Mouse (Mus musculus): ENCODE data around the gene Sv2b. TPM values are rescaled to one million over a fixed set of nuclear protein-coding genes. Genes with fewer than 3 reads are reported as not detected.

Sv2b gene
- polyA plus RNA-seq, 1 experiment from 2014 or later: 1.2 TPM

DNA sequence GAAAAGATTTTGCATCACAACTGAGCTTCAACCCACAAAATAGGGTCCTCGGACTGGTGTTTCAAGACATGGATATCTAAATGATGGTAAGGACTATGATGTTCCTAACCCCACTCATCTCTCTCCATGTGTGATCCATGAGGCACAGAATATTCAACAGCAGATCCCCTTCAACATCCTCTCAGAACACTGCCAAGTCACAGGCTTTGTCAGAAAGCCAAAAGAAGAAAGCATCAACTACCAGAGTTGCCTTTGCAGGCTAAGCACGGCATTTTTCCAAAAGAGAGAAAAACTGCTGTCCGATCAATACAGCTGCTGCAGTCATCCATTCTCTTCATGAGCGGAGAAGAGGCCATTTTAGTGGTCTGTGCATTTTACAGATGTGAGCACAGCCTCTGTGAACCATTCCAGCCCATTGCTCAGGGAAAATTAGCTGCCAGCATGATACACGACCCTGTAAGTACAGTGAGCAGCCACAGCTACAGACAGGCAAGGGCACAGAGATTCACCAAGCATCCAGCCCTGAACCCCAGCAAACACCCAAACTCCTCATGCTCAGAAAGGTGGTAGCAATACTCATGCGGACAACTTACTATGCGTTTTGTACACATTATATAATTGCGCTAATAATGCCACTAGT is 55.3 kb downstream of the Sv2b start:
- Histone ChIP-seq H3K9ac (ENCODE audit: low read depth, low read length) (no peak overlapping the region), H3K27me3 (ENCODE audit: control insufficient read depth, insufficient read depth, low read length) (no peaks in the 10 kb centered on the region), H3K27ac (ENCODE audit: low read depth, low read length) (no peak overlapping the region), H3K4me1 (ENCODE audit: control insufficient read depth, insufficient read depth, low read length) (no peaks in the 10 kb centered on the region), H3K36me3 (ENCODE audit: control insufficient read depth, insufficient read depth, low read length) (no peaks in the 10 kb centered on the region), H3K4me2 (replicated peaks; ENCODE audit: low read depth, low read length) (no peak overlapping the region), H3K9me3 (ENCODE audit: control insufficient read depth, low read length) (no peaks in the 10 kb centered on the region), H3K4me3 (ENCODE audit: low read length) (no peak overlapping the region)
- WGBS: 80% methylated on average over 8 of the region's 8 CpGs
- no peak for ATAC-seq (ENCODE audit: low FRiP score, low TSS enrichment)

DNA sequence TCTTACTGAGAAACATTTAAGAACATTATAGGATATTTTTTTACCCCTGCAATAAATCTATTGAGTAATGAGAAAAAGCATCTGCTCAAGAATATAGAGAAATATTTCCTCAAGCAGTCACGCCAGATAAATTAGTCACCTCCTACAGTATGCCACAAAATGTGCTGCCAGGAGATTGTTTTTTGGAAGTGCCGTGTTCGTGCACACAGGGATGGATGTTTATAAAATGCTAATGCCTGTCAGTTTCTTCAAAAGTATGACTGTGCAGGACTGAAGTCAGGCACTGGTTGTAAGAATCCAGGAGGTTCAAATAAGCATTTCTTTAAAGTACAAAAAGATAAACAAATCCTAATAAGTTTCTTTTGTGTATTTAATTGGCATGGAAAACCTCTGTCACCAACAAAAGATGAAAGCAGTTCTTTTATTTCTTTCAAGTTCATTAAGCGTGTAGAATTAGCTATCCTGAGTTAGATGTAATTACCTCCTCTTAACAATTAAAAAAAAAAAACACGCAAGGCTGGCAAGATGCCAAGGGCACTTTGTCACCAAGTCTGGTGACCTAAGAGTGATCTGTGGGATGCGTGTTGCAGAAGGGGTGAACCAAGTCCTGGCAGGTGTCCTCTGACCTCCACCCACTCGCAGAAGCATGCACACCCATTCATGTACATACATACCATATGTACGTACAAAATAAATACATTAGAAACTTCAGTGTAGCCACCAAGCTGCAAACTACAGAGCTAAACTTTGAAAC is 68.1 kb downstream of the Sv2b start:
- Histone ChIP-seq H3K4me3 (ENCODE audit: low read length) (no peak overlapping the region), H3K4me1 (ENCODE audit: control insufficient read depth, insufficient read depth, low read length) (0 out of 2 replicates have a peak, but pooled peaks cover 5% of the 10 kb centered on the region), H3K27me3 (ENCODE audit: control insufficient read depth, insufficient read depth, low read length) (no peaks in the 10 kb centered on the region), H3K9ac (ENCODE audit: low read depth, low read length) (no peak overlapping the region), H3K36me3 (ENCODE audit: control insufficient read depth, insufficient read depth, low read length) (no peaks in the 10 kb centered on the region), H3K4me2 (replicated peaks; ENCODE audit: low read depth, low read length) (no peak overlapping the region), H3K9me3 (ENCODE audit: control insufficient read depth, low read length) (no peaks in the 10 kb centered on the region), H3K27ac (ENCODE audit: low read depth, low read length) (no peak overlapping the region)
- ATAC-seq (ENCODE audit: low FRiP score, low TSS enrichment): no peak
- WGBS: 46% methylated on average over 8 of the region's 8 CpGs

DNA sequence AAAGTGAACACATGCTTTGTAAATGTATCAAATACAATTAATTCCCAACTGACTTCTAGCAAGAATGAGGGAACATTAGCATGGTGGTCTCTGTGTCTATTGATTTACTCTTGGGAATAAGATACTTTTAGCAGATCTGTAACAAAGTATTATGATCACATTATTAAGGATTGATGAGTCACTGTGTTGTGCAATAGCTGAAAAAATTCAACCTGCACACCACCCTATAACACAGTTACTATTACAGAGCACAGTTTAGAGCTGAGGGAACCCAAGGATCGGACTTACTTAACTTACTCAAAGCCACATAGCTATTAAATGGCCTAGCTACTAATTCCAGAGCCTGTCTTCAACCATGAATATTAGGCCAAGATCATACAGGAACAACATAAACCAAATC is 72.7 kb downstream of the Sv2b start:
- Histone ChIP-seq H3K4me1 (ENCODE audit: control insufficient read depth, insufficient read depth, low read length) (0 out of 2 replicates have a peak, but pooled peaks cover 5% of the 10 kb centered on the region), H3K4me3 (ENCODE audit: low read length) (no peak overlapping the region), H3K9ac (ENCODE audit: low read depth, low read length) (no peak overlapping the region), H3K27ac (ENCODE audit: low read depth, low read length) (no peak overlapping the region), H3K36me3 (ENCODE audit: control insufficient read depth, insufficient read depth, low read length) (no peaks in the 10 kb centered on the region), H3K9me3 (ENCODE audit: control insufficient read depth, low read length) (no peaks in the 10 kb centered on the region), H3K4me2 (replicated peaks; ENCODE audit: low read depth, low read length) (no peak overlapping the region), H3K27me3 (ENCODE audit: control insufficient read depth, insufficient read depth, low read length) (no peaks in the 10 kb centered on the region)
- 89% methylated on average over 1 of the region's 1 CpGs for WGBS
- ATAC-seq (ENCODE audit: low FRiP score, low TSS enrichment): no peak

DNA sequence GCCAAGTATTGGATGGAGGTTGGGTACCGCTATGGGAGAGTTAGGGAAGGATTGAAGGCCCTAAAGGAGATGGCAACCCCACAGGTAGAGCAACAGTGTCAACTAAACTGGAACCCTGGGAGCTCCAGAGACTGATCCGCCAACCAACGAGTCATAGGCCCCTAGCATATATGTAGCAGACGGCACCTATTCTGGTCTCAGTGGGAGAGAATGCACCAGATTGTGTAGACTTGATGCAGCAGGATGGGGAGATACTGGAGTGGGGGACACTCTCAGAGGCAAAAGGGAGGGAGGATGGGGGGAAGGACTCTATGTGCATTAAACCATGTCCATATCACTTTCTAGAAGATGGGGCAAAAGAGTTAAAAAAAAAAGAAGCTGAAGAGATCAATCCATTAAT is 84.9 kb downstream of the Sv2b start:
- H3K4me1 ChIP-seq (ENCODE audit: control insufficient read depth, insufficient read depth, low read length): no peaks in the 10 kb centered on the region
- WGBS: 94% methylated on average over 4 of the region's 4 CpGs

DNA sequence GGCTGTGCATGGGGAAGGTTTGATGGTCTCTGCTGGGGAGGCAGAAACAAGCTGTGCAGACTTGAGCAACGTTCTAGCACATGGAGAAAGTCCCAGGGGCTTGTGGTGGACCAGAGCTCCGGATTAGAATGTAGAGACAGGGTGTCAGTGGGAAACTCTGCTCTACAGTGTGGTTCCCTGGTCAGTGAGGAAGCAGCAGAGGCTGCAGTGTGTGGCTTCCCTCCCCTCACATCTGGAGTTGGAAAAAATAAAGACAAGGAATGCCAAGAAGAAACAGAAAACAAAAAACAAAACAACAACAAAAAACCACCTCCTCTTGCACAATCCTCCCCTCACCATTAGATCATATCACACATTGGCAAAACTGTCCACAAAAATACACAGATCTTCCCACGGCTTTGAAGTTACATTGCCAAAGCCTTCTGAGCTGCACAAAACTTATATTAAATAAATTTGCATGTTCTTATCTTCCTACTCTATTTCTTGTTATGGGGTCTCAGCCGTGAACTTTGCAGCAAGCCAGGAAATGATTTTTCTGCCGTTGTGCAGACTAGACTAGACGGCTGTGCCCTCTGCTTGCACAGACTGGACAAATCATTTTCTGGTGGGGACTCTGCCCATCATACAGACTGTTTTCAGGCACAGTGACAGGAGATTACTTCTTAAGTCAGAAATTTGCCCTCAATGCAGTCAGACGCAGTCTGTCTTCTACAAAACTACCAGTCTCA is 86.2 kb downstream of the Sv2b start:
- Histone ChIP-seq H3K27me3 (ENCODE audit: control insufficient read depth, insufficient read depth, low read length) (no peaks in the 10 kb centered on the region), H3K9ac (ENCODE audit: low read depth, low read length) (no peak overlapping the region), H3K36me3 (ENCODE audit: control insufficient read depth, insufficient read depth, low read length) (no peaks in the 10 kb centered on the region), H3K4me1 (ENCODE audit: control insufficient read depth, insufficient read depth, low read length) (no peaks in the 10 kb centered on the region), H3K4me2 (replicated peaks; ENCODE audit: low read depth, low read length) (no peak overlapping the region), H3K4me3 (ENCODE audit: low read length) (no peak overlapping the region), H3K9me3 (ENCODE audit: control insufficient read depth, low read length) (peaks cover 4% of the 10 kb centered on the region; the same call in 1 of the 2 replicates), H3K27ac (ENCODE audit: low read depth, low read length) (no peak overlapping the region)
- ATAC-seq (ENCODE audit: low FRiP score, low TSS enrichment): no peak
- WGBS: 62% methylated on average over 7 of the region's 7 CpGs

More for the DNA sequence above, 84.9 kb downstream of the Sv2b start:
- no peak overlapping the region for H3K27ac ChIP-seq (ENCODE audit: low read depth, low read length)
- H3K36me3 ChIP-seq (ENCODE audit: control insufficient read depth, insufficient read depth, low read length): no peaks in the 10 kb centered on the region
- H3K9me3 ChIP-seq (ENCODE audit: control insufficient read depth, low read length): peaks cover 2% of the 10 kb centered on the region; the same call in 1 of the 2 replicates
- H3K4me3 ChIP-seq (ENCODE audit: low read length): no peak overlapping the region
- no peak for ATAC-seq (ENCODE audit: low FRiP score, low TSS enrichment)
- no peak overlapping the region for H3K4me2 ChIP-seq (replicated peaks; ENCODE audit: low read depth, low read length)
- no peaks in the 10 kb centered on the region for H3K27me3 ChIP-seq (ENCODE audit: control insufficient read depth, insufficient read depth, low read length)
- no peak overlapping the region for H3K9ac ChIP-seq (ENCODE audit: low read depth, low read length)

DNA sequence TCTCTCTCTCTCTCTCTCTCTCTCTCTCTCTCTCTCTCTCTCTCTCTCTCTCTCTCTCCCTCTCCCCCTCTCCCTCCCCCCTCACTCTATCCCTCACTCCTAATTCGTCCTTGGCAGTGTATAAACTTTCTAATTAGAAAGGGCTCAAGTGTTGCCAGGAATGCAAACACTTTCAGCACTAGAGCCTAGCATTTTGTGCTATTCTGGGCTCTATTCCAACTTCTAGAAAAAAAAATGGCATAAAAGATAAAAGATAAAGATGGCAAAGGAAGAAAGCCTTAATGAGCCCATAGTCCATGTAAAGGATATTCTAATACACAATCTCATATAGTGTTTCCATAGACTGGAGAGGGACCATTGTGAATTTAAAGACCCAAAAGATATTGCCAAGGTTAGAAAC is 88.3 kb downstream of the Sv2b start:
- no peak for ATAC-seq (ENCODE audit: low FRiP score, low TSS enrichment)
- H3K36me3 ChIP-seq (ENCODE audit: control insufficient read depth, insufficient read depth, low read length): no peaks in the 10 kb centered on the region
- WGBS: 14% methylated on average over 1 of the region's 1 CpGs

DNA sequence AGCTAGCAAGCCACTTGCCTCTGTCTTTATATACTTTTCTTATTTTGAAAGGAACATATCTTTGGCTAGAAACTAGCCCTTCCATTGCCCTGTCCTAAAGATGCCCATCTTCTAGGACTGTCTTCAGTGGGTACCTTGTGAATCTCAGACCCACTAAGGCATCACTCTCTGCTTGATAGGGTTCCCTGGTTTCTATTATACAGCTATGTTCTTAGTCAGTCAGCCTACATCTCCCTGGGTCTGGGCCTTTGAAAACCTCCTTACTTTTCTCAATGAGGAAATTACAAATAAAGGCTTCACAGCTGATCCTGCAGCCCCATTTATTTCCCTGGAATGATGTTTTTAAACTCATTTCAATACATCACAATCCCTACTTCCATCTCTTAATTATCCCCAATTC is 88.8 kb downstream of the Sv2b start:
- H3K4me2 ChIP-seq (replicated peaks; ENCODE audit: low read depth, low read length): no peak overlapping the region
- no peaks in the 10 kb centered on the region for H3K27me3 ChIP-seq (ENCODE audit: control insufficient read depth, insufficient read depth, low read length)
- peaks cover 4% of the 10 kb centered on the region; the same call in 1 of the 2 replicates for H3K9me3 ChIP-seq (ENCODE audit: control insufficient read depth, low read length)
- no peak overlapping the region for H3K27ac ChIP-seq (ENCODE audit: low read depth, low read length)
- 0 out of 2 replicates have a peak, but pooled peaks cover 3% of the 10 kb centered on the region for H3K4me1 ChIP-seq (ENCODE audit: control insufficient read depth, insufficient read depth, low read length)
- H3K9ac ChIP-seq (ENCODE audit: low read depth, low read length): no peak overlapping the region
- no peaks in the 10 kb centered on the region for H3K36me3 ChIP-seq (ENCODE audit: control insufficient read depth, insufficient read depth, low read length)
- no peak overlapping the region for H3K4me3 ChIP-seq (ENCODE audit: low read length)
- ATAC-seq (ENCODE audit: low FRiP score, low TSS enrichment): no peak

More for the DNA sequence above, 88.3 kb downstream of the Sv2b start:
- H3K4me3 ChIP-seq (ENCODE audit: low read length): no peak overlapping the region
- H3K27ac ChIP-seq (ENCODE audit: low read depth, low read length): no peak overlapping the region
- no peak overlapping the region for H3K4me2 ChIP-seq (replicated peaks; ENCODE audit: low read depth, low read length)
- no peaks in the 10 kb centered on the region for H3K27me3 ChIP-seq (ENCODE audit: control insufficient read depth, insufficient read depth, low read length)
- 0 out of 2 replicates have a peak, but pooled peaks cover 3% of the 10 kb centered on the region for H3K4me1 ChIP-seq (ENCODE audit: control insufficient read depth, insufficient read depth, low read length)
- peaks cover 4% of the 10 kb centered on the region; the same call in 1 of the 2 replicates for H3K9me3 ChIP-seq (ENCODE audit: control insufficient read depth, low read length)
- no peak overlapping the region for H3K9ac ChIP-seq (ENCODE audit: low read depth, low read length)

DNA sequence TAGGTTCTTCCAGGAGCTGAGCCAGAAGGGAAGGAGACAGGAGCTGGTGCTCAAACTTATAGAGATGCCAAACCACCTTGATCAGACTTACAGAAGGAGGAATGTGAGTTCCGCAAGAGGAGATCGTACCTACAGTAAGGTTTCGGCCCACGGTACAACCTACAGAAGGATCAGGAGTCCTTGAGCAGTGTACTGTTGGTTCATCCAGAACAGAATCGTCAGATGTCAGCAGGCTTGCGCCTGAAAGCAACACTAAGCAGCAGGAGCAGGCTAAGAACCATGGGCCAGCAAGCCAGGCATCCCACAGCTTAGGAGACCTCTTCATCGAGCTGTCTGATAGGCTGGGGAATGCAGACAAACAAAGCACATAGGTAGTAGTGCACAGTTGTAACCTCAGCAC is 92.9 kb downstream of the Sv2b start:
- no peak for ATAC-seq (ENCODE audit: low FRiP score, low TSS enrichment)
- 0 out of 2 replicates have a peak, but pooled peaks cover 3% of the 10 kb centered on the region for H3K4me1 ChIP-seq (ENCODE audit: control insufficient read depth, insufficient read depth, low read length)
- H3K27ac ChIP-seq (ENCODE audit: low read depth, low read length): no peak overlapping the region
- no peak overlapping the region for H3K4me3 ChIP-seq (ENCODE audit: low read length)
- no peak overlapping the region for H3K4me2 ChIP-seq (replicated peaks; ENCODE audit: low read depth, low read length)
- 75% methylated on average over 7 of the region's 7 CpGs for whole genome bisulfite sequencing
- no peaks in the 10 kb centered on the region for H3K36me3 ChIP-seq (ENCODE audit: control insufficient read depth, insufficient read depth, low read length)
- no peak overlapping the region for H3K9ac ChIP-seq (ENCODE audit: low read depth, low read length)
- H3K9me3 ChIP-seq (ENCODE audit: control insufficient read depth, low read length): peaks cover 4% of the 10 kb centered on the region; the same call in 1 of the 2 replicates
- H3K27me3 ChIP-seq (ENCODE audit: control insufficient read depth, insufficient read depth, low read length): no peaks in the 10 kb centered on the region

Measured in kidney, embryonic 14.5 days (tissue).